ENCODE assay signal across 33 mouse cellular contexts in the genomic region with DNA sequence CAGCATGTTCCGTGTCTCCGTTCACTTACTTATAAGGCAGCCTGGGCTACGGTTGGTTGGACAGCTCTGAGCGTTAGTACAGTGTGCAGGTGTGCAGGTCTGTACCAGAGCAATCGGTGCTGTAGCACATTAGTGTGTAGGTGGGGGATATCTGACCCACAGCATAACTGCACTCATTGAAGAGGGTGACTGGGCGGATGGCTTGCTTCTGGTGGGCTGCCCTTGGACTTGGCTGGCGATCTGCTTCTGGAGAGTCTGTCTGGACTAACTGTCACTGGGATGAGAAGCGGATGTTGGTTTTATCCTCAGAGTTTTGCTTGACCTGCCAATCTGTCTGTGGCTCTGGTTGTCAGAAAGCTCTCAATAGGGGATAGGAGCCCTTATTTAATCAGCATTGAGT. TPM values are rescaled to one million over a fixed set of nuclear protein-coding genes. Genes with fewer than 3 reads are reported as not detected.
"Had no signal": no experiment of that assay in that cellular context is flagged by ENCODE, and none has a peak within 500 bp of the region (broad histone marks: within the 10 kb centered on the region; RNA-seq: fewer than 3 reads in every experiment).

No protein-coding gene starts in this region.

- DNase-seq: left cerebral cortex, postnatal 4 days; liver; liver, embryonic 13.5 days; liver, postnatal 0 days; lung, adult 18-20 months; lung, adult 2 months; lung, embryonic 14.5 days; lung, postnatal 10 days; lung, postnatal 14 days; lung, postnatal 36 days; lung, postnatal 4 days; midbrain, embryonic 14.5 days had no signal

- H3K9ac ChIP-seq: limb, embryonic 12.5 days; limb, embryonic 13.5 days; limb, embryonic 15.5 days; liver, embryonic 12.5 days; liver, embryonic 13.5 days; liver, embryonic 14.5 days; liver, embryonic 15.5 days; liver, postnatal 0 days; lung, embryonic 14.5 days; lung, embryonic 15.5 days; midbrain, embryonic 12.5 days; midbrain, embryonic 13.5 days; midbrain, embryonic 15.5 days; neural tube, embryonic 12.5 days had no signal

- H3K4me3 ChIP-seq: limb, embryonic 10.5 days; limb, embryonic 12.5 days; limb, embryonic 13.5 days; limb, embryonic 15.5 days; liver, embryonic 12.5 days; liver, embryonic 13.5 days; liver, embryonic 15.5 days; lung, embryonic 15.5 days; megakaryocyte, embryonic 14.5 days; midbrain, embryonic 10.5 days; midbrain, embryonic 12.5 days; midbrain, embryonic 13.5 days; midbrain, embryonic 15.5 days; myocyte; neural tube, embryonic 12.5 days had no signal

- H3K36me3 ChIP-seq: limb, embryonic 10.5 days; limb, embryonic 12.5 days; limb, embryonic 13.5 days; limb, embryonic 15.5 days; liver, embryonic 12.5 days; liver, embryonic 13.5 days; liver, embryonic 15.5 days; lung, embryonic 15.5 days; midbrain, embryonic 10.5 days; midbrain, embryonic 12.5 days; midbrain, embryonic 13.5 days; midbrain, embryonic 15.5 days; neural tube, embryonic 12.5 days had no signal

- H3K4me1 ChIP-seq: liver, embryonic 12.5 days; liver, embryonic 13.5 days; liver, embryonic 15.5 days had no signal

- H3K4me2 ChIP-seq: limb, embryonic 12.5 days; limb, embryonic 13.5 days; limb, embryonic 15.5 days; liver, embryonic 11.5 days; liver, embryonic 12.5 days; liver, embryonic 13.5 days; liver, embryonic 15.5 days; lung, embryonic 14.5 days; lung, embryonic 15.5 days; midbrain, embryonic 12.5 days; midbrain, embryonic 13.5 days; midbrain, embryonic 15.5 days; neural tube, embryonic 12.5 days had no signal

- ATAC-seq: liver, embryonic 12.5 days; liver, postnatal 0 days; lung, postnatal 0 days; midbrain, embryonic 13.5 days; midbrain, embryonic 15.5 days; midbrain, embryonic 16.5 days had no signal

- H3K9me3 ChIP-seq: limb, embryonic 10.5 days; limb, embryonic 12.5 days; limb, embryonic 13.5 days; limb, embryonic 15.5 days; liver, embryonic 12.5 days; liver, embryonic 13.5 days; liver, embryonic 15.5 days; lung, embryonic 15.5 days; megakaryocyte, embryonic 14.5 days; midbrain, embryonic 10.5 days; midbrain, embryonic 12.5 days; midbrain, embryonic 13.5 days; midbrain, embryonic 15.5 days; neural tube, embryonic 12.5 days had no signal

- H3K27ac ChIP-seq: limb, embryonic 10.5 days; limb, embryonic 12.5 days; limb, embryonic 13.5 days; limb, embryonic 15.5 days; liver, embryonic 12.5 days; liver, embryonic 13.5 days; liver, embryonic 14.5 days; liver, embryonic 15.5 days; lung, embryonic 15.5 days; macrophage; midbrain, embryonic 10.5 days; midbrain, embryonic 12.5 days; midbrain, embryonic 13.5 days; midbrain, embryonic 15.5 days; neural tube, embryonic 12.5 days had no signal

RNA-seq across cellular contexts. Expression of a gene that starts 12.2 kb away (rescaled TPM):
- polyA plus RNA-seq: limb, embryonic 12.5 days; liver, adult 2 months; liver, embryonic 15.5 days; liver, postnatal 0 days; lung, adult 2 months; lung, embryonic 14.5 days; lung, embryonic 15.5 days; lung, embryonic 16.5 days; lung, postnatal 0 days; macrophage had no signal
